Mouse (Mus musculus) embryonic facial prominence, embryonic 14.5 days (tissue): ENCODE measurements around the gene Tanc1. TPM values are rescaled to one million over a fixed set of nuclear protein-coding genes. Genes with fewer than 3 reads are reported as not detected.

Experiments used
- ATAC-seq: fragments of 200-750 bp; cut with Nextera tagmentation; 2 replicates; pipeline ENCODE4 v1.8.0; 2017; ENCODE audit warnings: low read depth, moderate number of reproducible peaks, moderate TSS enrichment
- DNase-seq: peaks from one replicate; pipeline ENCODE4 v3.0.0-alpha.2; 2015; ENCODE audit warnings: low spot score
- H3K27ac ChIP-seq: fragments of 300-500 bp; sonication (generic); replicated peaks from 2 replicates; pipeline ENCODE4 v1.5.1; 2014; ENCODE audit warnings: low read depth, mild to moderate bottlenecking, low read length, moderate library complexity
- H3K27me3 ChIP-seq: fragments of 300-500 bp; sonication (generic); replicated peaks from 2 replicates; pipeline ENCODE4 v1.6.1; 2014; ENCODE audit warnings: low read length; ENCODE audit not compliant: control insufficient read depth, insufficient read depth
- H3K36me3 ChIP-seq: fragments of 300-500 bp; sonication (generic); 2 replicates; pipeline ENCODE4 v1.6.1; 2014; ENCODE audit warnings: low read length, mixed read lengths; ENCODE audit not compliant: control insufficient read depth, insufficient read depth
- H3K4me1 ChIP-seq: fragments of 300-500 bp; sonication (generic); 2 replicates; pipeline ENCODE4 v1.6.1; 2014; ENCODE audit warnings: antibody characterized with exemption, low read length; ENCODE audit not compliant: control insufficient read depth, insufficient read depth
- H3K4me2 ChIP-seq: fragments of 300-500 bp; sonication (generic); 2 replicates; pipeline ENCODE4 v1.6.1; 2014; ENCODE audit warnings: low read depth, mild to moderate bottlenecking, low read length, moderate library complexity, mixed read lengths
- H3K4me3 ChIP-seq: fragments of 300-500 bp; sonication (generic); 2 replicates; pipeline ENCODE4 v1.5.1; 2014; ENCODE audit warnings: low read depth, mild to moderate bottlenecking, low read length
- H3K9ac ChIP-seq: fragments of 300-500 bp; sonication (generic); 2 replicates; pipeline ENCODE4 v1.6.1; 2014; ENCODE audit warnings: low read depth, mild to moderate bottlenecking, low read length, moderate library complexity, mixed read lengths
- H3K9me3 ChIP-seq: fragments of 300-500 bp; sonication (generic); 2 replicates; pipeline ENCODE4 v1.6.1; 2016; ENCODE audit warnings: low read length; ENCODE audit not compliant: control insufficient read depth
- whole genome bisulfite sequencing: fragments of 180-500 bp; shearing (Covaris S2); extraction: QIAGEN DNeasy Blood & Tissue Kit; methylation state at CpG from one replicate; pipeline ENCODE4 v1.1.7; 2014; 5-methylcytosine and 5-hydroxymethylcytosine counted together
- polyA plus RNA-seq: library from polyadenylated mRNA; unstranded; fragments of >200 nt; fragmentation: Nextera tagmentation; extraction: Ambion mirVana; gene quantifications from 2 replicates; pipeline ENCODE4 v1.2.1, GENCODE M21; 2014

Tanc1 gene
- polyA plus RNA-seq, 1 experiment from 2014 or later: 24.8 TPM

DNA sequence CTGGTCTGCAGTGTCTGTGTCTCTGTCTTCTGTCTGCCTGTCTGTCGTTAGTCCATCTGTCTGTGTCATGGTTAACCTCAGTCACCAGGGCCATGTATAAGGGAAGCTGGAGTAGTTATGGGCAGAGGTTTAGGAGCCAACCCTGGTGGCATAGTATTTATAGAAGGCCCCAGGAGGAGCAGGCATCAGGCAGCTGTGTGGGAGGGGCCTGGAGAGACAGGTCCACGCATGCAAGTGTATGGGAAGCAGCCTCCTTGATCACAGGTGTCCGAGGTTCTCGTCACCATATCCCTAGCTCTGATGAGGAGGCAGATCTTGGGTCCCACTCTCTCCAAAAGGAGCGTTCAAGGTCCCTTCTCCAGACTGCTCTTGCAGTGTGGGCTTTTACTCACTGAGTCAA, 219.1 kb downstream of the Tanc1 start:
- Histone ChIP-seq H3K4me2 (no peak overlapping the region), H3K9ac (no peak overlapping the region), H3K4me3 (no peak overlapping the region), H3K27ac (no peak overlapping the region), H3K27me3 (no peaks in the 10 kb centered on the region), H3K4me1 (peaks cover 26% of the 10 kb centered on the region), H3K36me3 (peaks cover 28% of the 10 kb centered on the region), H3K9me3 (no peaks in the 10 kb centered on the region)
- no peak for DNase-seq
- ATAC-seq: no peak
- 76% methylated on average over 5 of the region's 5 CpGs for WGBS

DNA sequence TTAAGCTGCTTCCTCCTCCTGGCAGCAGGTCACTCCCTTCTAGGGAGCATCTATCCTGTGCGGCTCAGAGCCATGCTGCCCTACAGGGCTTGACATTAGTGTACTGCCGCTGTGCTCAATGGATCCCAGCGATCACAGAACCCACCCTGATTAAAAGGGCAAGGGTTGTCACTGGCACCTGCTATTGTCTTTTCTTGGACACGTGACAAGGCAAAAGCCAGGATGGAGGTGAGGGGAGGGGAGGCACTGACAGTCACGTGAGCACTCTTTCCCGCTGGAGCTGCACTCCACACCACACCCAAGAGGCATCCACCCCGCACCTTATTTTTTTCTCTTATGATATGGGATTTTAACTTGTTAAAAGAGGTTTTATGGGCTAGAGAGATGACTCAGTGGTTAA, 220.0 kb downstream of the Tanc1 start:
- no peaks in the 10 kb centered on the region for H3K9me3 ChIP-seq
- DNase-seq: no peak
- no peak overlapping the region for H3K4me2 ChIP-seq
- 80% methylated on average over 7 of the region's 7 CpGs for WGBS
- H3K4me1 ChIP-seq: peaks cover 26% of the 10 kb centered on the region
- no peak overlapping the region for H3K4me3 ChIP-seq
- H3K36me3 ChIP-seq: peaks cover 37% of the 10 kb centered on the region
- no peaks in the 10 kb centered on the region for H3K27me3 ChIP-seq
- H3K9ac ChIP-seq: no peak overlapping the region
- ATAC-seq: no peak
- no peak overlapping the region for H3K27ac ChIP-seq

DNA sequence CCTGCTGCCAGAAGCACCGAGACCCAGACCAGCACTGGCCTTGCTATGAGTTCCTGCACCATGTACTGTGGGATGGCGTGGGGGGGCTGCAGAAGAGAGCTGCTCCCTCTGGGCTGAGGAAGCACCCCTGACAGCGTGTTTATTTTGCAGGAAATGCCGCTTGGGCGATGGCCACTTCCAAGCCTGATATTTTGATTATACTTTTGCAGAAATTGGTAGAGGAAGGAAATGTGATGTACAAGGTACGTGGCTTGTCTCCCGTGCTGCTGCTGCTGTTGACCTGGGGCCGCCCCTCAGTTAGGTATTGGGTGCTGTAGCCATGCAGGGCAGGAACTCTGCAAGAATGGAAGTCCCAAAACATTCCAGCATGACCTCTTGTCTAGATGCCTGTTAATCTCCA, 227.0 kb downstream of the Tanc1 start:
- H3K27ac ChIP-seq: no peak overlapping the region; the same call in 1 of the 2 replicates
- no peaks in the 10 kb centered on the region for H3K9me3 ChIP-seq
- no peak overlapping the region for H3K4me2 ChIP-seq
- no peaks in the 10 kb centered on the region for H3K27me3 ChIP-seq
- 88% methylated on average over 8 of the region's 8 CpGs for WGBS
- ATAC-seq (no peak), DNase-seq (no peak)
- no peaks in the 10 kb centered on the region for H3K4me1 ChIP-seq
- no peak overlapping the region for H3K9ac ChIP-seq
- H3K4me3 ChIP-seq: no peak overlapping the region
- peaks cover 78% of the 10 kb centered on the region for H3K36me3 ChIP-seq

DNA sequence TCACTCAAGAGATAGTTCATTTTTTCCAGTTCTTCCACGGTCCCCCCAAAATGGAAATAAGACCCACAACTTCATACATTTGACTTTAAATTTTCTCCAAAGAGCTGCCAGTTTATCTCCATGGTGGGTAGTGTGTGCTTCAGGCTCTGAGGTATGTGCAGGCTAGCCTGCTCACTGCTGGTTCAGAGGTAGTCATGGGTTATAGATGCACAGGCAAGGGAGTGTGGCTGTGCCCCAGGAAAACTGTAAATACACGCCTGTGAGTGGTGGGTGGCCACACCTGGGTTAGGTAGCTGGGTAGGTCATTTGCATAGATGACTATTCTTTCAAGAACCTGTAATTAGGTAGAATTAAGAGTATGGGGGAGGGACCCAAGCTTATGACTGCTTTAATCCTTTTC, 227.9 kb downstream of the Tanc1 start:
- peak; percentile 56; the same call in 1 of the 2 replicates for ATAC-seq
- no peaks in the 10 kb centered on the region for H3K27me3 ChIP-seq
- no peak overlapping the region for H3K27ac ChIP-seq
- no peak overlapping the region for H3K4me3 ChIP-seq
- H3K4me1 ChIP-seq: no peaks in the 10 kb centered on the region
- H3K36me3 ChIP-seq: peaks cover 77% of the 10 kb centered on the region
- H3K9me3 ChIP-seq: no peaks in the 10 kb centered on the region
- 74% methylated on average over 2 of the region's 2 CpGs for WGBS
- no peak overlapping the region for H3K4me2 ChIP-seq
- no peak overlapping the region for H3K9ac ChIP-seq
- no peak for DNase-seq

DNA sequence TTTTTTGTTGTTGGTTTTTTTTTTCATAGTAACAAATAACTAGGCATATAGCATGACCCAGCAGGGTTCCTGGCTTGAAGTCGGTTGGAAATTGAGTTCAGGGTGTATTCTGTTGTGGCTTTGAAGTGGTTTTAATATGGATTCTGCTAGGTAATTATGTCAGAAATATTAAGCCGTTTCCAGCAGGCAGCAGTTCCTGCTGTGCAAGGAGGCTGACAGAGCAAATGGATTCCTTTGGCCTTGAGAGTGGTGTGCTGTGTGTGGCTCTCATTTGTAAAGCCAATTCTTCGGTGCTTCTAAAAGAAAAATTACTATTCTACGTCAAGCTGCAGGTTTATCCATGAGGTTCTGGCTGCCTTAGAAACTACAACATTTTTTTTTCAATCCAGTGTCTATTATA, 228.3 kb downstream of the Tanc1 start:
- Histone ChIP-seq H3K9me3 (no peaks in the 10 kb centered on the region), H3K36me3 (peaks cover 73% of the 10 kb centered on the region), H3K27ac (no peak overlapping the region), H3K4me2 (no peak overlapping the region), H3K4me1 (no peaks in the 10 kb centered on the region), H3K27me3 (no peaks in the 10 kb centered on the region), H3K4me3 (no peak overlapping the region), H3K9ac (no peak overlapping the region)
- DNase-seq: no peak
- WGBS: 42% methylated on average over 4 of the region's 4 CpGs
- ATAC-seq: no peak

DNA sequence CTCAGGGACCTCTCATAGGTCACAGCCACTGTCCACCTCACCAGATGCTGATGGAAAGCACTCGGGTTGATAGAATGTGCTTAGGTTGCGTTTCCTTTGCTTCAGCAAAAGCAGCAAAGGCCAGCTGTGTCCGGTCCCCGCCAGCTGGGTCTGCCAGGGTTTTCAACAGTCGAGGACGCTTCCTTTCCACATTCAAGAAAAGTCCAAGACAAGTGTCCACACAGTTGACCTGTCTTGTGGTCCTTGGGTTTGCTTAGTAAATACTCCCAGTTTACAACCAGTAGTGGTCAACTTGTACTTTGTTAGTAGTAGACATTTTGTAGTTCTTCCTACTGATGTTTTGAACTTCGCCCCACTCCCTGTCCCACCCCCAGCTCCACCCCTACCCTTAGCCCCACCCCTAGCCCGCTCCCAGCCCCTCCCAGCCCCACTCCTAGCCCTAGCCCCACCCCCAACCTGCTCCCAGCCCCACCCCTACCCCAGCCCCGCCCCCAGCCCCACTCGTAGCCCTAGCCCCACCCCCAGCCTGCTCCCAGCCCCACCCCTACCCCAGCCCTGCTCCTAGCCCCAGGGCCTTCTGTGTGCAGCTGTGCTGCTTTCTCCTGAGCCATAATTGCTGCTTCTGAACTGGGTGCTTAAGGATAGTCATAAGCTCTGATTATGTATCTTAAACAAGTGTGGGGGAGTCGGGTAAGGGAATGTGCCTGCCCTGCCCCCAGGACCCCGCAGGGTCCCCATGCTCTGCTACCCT, 229.5 kb downstream of the Tanc1 start:
- no peak overlapping the region for H3K4me2 ChIP-seq
- no peaks in the 10 kb centered on the region for H3K4me1 ChIP-seq
- H3K9me3 ChIP-seq: no peaks in the 10 kb centered on the region
- no peaks in the 10 kb centered on the region for H3K27me3 ChIP-seq
- peak overlapping the region; percentile 34; the same call in 1 of the 2 replicates for H3K27ac ChIP-seq
- no peak overlapping the region for H3K9ac ChIP-seq
- H3K4me3 ChIP-seq: no peak overlapping the region
- peak; percentile 62 for ATAC-seq
- peaks cover 61% of the 10 kb centered on the region for H3K36me3 ChIP-seq
- 57% methylated on average over 12 of the region's 12 CpGs for WGBS
- peak; percentile 59 for DNase-seq

DNA sequence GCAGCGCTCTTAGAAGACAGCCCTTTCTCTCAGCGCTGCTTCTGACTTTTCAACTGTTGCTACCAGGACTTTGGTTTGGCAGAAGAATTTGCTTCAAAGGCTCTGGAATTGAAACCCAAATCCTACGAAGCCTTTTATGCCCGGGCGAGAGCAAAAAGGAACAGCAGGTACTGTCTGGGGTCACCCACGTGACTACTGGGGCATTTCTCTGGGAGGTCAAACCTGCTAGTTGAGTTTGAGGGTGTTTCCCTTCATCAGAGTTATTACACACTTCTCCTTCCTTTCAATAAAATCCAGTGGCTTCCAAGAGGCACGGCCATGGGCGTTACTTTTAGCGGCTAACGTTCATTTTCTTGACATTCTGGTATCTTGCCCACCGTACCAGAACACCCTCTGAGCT, 230.1 kb downstream of the Tanc1 start:
- Histone ChIP-seq H3K4me1 (no peaks in the 10 kb centered on the region), H3K27ac (peak overlapping the region; percentile 34; the same call in 1 of the 2 replicates), H3K9me3 (no peaks in the 10 kb centered on the region), H3K4me2 (no peak overlapping the region), H3K4me3 (no peak overlapping the region), H3K36me3 (peaks cover 56% of the 10 kb centered on the region), H3K9ac (no peak overlapping the region), H3K27me3 (no peaks in the 10 kb centered on the region)
- WGBS: 63% methylated on average over 11 of the region's 11 CpGs
- no peak for DNase-seq
- ATAC-seq: no peak

DNA sequence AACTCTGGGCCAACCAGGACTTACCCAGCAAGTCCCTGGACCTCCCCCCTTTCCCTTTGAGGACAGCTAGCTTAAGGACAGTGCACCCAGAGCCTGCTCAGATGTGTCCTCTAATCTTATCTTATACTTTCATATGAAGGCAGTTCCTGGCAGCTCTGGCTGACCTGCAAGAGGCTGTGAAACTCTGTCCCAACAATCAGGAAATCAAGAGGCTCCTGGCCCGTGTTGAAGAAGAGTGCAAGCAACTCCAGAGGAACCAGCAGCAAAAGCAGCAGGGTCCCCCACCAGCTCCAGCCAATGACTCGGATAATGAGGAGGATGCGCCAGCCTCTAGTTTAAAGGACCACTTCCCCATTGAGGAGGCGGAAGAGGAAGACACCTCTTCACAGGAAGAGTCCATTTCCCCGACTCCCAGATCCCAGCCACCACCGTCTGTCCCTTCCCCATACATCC, 230.7 kb downstream of the Tanc1 start:
- Histone ChIP-seq H3K27ac (no peak overlapping the region), H3K4me3 (no peak overlapping the region), H3K4me1 (no peaks in the 10 kb centered on the region), H3K27me3 (no peaks in the 10 kb centered on the region), H3K4me2 (no peak overlapping the region), H3K36me3 (peaks cover 50% of the 10 kb centered on the region), H3K9ac (no peak overlapping the region), H3K9me3 (no peaks in the 10 kb centered on the region)
- ATAC-seq: no peak
- WGBS: 81% methylated on average over 6 of the region's 6 CpGs
- no peak for DNase-seq

DNA sequence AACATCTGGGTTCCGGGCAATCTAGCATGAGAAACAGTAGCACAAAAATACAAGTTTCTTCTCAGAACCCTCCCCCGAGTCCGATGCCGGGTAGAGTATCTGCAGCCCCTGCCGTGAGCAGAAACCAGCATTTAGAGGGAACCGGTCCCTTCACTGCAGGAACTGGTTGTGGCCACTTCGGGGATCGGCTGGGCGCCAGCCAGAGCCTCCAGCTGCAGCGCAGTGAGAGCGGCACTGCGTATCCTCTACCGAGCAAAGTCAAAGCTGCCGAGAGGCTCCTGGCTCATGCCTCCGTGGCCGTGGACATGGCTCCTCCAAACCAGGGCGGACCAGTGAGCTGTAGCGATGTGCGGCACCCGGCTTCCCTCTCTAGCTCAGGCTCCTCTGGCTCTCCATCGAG, 231.3 kb downstream of the Tanc1 start:
- no peak for ATAC-seq
- Histone ChIP-seq H3K9ac (no peak overlapping the region), H3K36me3 (peaks cover 44% of the 10 kb centered on the region), H3K4me3 (no peak overlapping the region), H3K9me3 (no peaks in the 10 kb centered on the region), H3K4me2 (no peak overlapping the region), H3K4me1 (no peaks in the 10 kb centered on the region), H3K27me3 (no peaks in the 10 kb centered on the region), H3K27ac (no peak overlapping the region)
- DNase-seq: no peak
- WGBS: 90% methylated on average over 20 of the region's 21 CpGs
